Mouse (Mus musculus) CH12.LX (cell line): ENCODE results near the gene Ubxn4. TPM values are rescaled to one million over a fixed set of nuclear protein-coding genes. Genes with fewer than 3 reads are reported as not detected.

Experiments used
- DNase-seq: peaks from one replicate; pipeline ENCODE4 v3.0.0-alpha.2; 2013; ENCODE audit errors: extremely low read depth
- H3K27ac ChIP-seq: 2 replicates; pipeline ENCODE4 v1.5.1; 2012; ENCODE audit warnings: low read depth, mild to moderate bottlenecking, control low read depth, moderate library complexity; ENCODE audit not compliant: insufficient read depth
- H3K27me3 ChIP-seq: replicated peaks from 2 replicates; pipeline ENCODE3; 2012; ENCODE audit warnings: inconsistent platforms
- H3K36me3 ChIP-seq, 2 experiments: replicated peaks in 1 of 2; 2 replicates each; pipeline versions ENCODE3 to v1.6.1; 2012; ENCODE audit warnings: inconsistent platforms in 1 of 2, low read length in 1 of 2, mild to moderate bottlenecking in 1 of 2, mixed read lengths in 1 of 2, moderate library complexity in 1 of 2; ENCODE audit not compliant: control insufficient read depth in 1 of 2, insufficient read depth in 1 of 2
- H3K4me1 ChIP-seq, 2 experiments: 2 replicates each; pipeline ENCODE4 v1.6.1; 2012; ENCODE audit warnings: inconsistent platforms in 1 of 2, moderate library complexity in 1 of 2; ENCODE audit not compliant: insufficient read depth in 2 of 2, control insufficient read depth in 1 of 2
- H3K4me2 ChIP-seq: 2 replicates; pipeline ENCODE4 v1.6.1; 2012; ENCODE audit warnings: low read depth, mild to moderate bottlenecking, control low read depth; ENCODE audit not compliant: poor library complexity, insufficient read depth, severe bottlenecking
- H3K4me3 ChIP-seq, 3 experiments: fragments of 150-350 bp in 1 of 3; sonication (generic) in 1 of 3; replicated peaks in 1 of 3; 2 replicates each; pipeline versions ENCODE3 to v1.5.1; 2011 to 2012; ENCODE audit warnings: low read depth in 2 of 3, low read length in 2 of 3, mild to moderate bottlenecking in 2 of 3, moderate library complexity in 2 of 3, control low read depth in 1 of 3, improper control_type of control experiment in 1 of 3, inconsistent platforms in 1 of 3, mixed read lengths in 1 of 3; ENCODE audit not compliant: poor library complexity in 1 of 3
- H3K79me2 ChIP-seq: replicated peaks from 2 replicates; pipeline ENCODE4 v1.6.1; 2012; ENCODE audit warnings: mild to moderate bottlenecking, moderate library complexity; ENCODE audit not compliant: control insufficient read depth, poor library complexity, insufficient read depth, severe bottlenecking; ENCODE audit errors: extremely low read depth
- H3K9ac ChIP-seq: 2 replicates; pipeline ENCODE4 v1.6.1; 2012; ENCODE audit warnings: low read depth, mild to moderate bottlenecking, control low read depth, moderate library complexity; ENCODE audit not compliant: insufficient read depth
- H3K9me3 ChIP-seq: replicated peaks from 2 replicates; pipeline ENCODE3; 2012; ENCODE audit warnings: low read length, inconsistent platforms, mixed read lengths
- EP300 ChIP-seq: IDR thresholded peaks from 2 replicates; pipeline ENCODE4 v1.6.1; 2011; ENCODE audit warnings: low read length, improper control_type of control experiment
- GABPA ChIP-seq: IDR thresholded peaks from 2 replicates; pipeline ENCODE4 v1.6.1; 2012; ENCODE audit warnings: low read depth, low read length, improper control_type of control experiment, inconsistent platforms; ENCODE audit not compliant: insufficient replicate concordance
- JUN ChIP-seq: IDR thresholded peaks from 2 replicates; pipeline ENCODE4 v1.6.1; 2011; ENCODE audit warnings: low read depth, mild to moderate bottlenecking, low read length, improper control_type of control experiment, moderate library complexity; ENCODE audit not compliant: insufficient read depth
- JUND ChIP-seq: conservative IDR thresholded peaks from 2 replicates; pipeline ENCODE4 v1.6.1; 2011; ENCODE audit warnings: low read depth, low read length, improper control_type of control experiment
- MEF2A ChIP-seq: IDR thresholded peaks from 2 replicates; pipeline ENCODE4 v1.6.1; 2014; ENCODE audit warnings: low read depth, mild to moderate bottlenecking, inconsistent platforms, low read length, improper control_type of control experiment, borderline replicate concordance
- RAD21 ChIP-seq: IDR thresholded peaks from 2 replicates; pipeline ENCODE4 v1.6.1; 2011; ENCODE audit warnings: low read depth, mild to moderate bottlenecking, low read length, improper control_type of control experiment, moderate library complexity
- TCF12 ChIP-seq: IDR thresholded peaks from 2 replicates; pipeline ENCODE4 v1.6.1; 2014; ENCODE audit warnings: low read depth, mild to moderate bottlenecking, inconsistent platforms, low read length, improper control_type of control experiment
- dilution Hi-C: fragments of 300-500 bp; cut with MboI; formaldehyde crosslinking; loops from 2 replicates; pipeline ENCODE4 v1.14.3; 2020; ENCODE audit warnings: low sequenced_read_pairs; ENCODE audit not compliant: extremely low pct_unique_long_range_greater_than_20kb, extremely low pct_ligation_motif_present
- in situ Hi-C: fragments of 300-500 bp; cut with MboI; formaldehyde crosslinking; loops from 3 replicates; pipeline ENCODE4 v1.14.3; 2019; ENCODE audit warnings: low sequenced_read_pairs, low pct_ligation_motif_present, low pct_unique_long_range_greater_than_20kb, mixed read lengths
- polyA plus RNA-seq: library from polyadenylated mRNA; unstranded; fragments of >175 nt; gene quantifications from 2 replicates; pipeline ENCODE4 v1.2.1, GENCODE M21; 2012; ENCODE audit warnings: low read depth; ENCODE audit not compliant: insufficient read length
- total RNA-seq, 2 experiments: library from RNA; depleted of rRNA; stranded (reverse); fragments of 300-350 nt in 1 of 2; fragments of >200 nt in 1 of 2; gene quantifications; 2 replicates each; pipeline ENCODE4 v1.2.3; 2012 to 2014

Ubxn4 gene
- total and polyA plus RNA-seq, 3 experiments = 38.7 to 110 (median 41.5) TPM

GRCm38 (mm10) chr1:128328218-128328617 is 84.5 kb downstream of the Ubxn4 start, which contains the start of gene Lct:
TSS of gene Lct (minus strand) at chr1:128328318.
- Histone ChIP-seq H3K27me3 (no peaks in the 10 kb centered on the region), H3K4me3 (no peak within 1 kb of the TSS), H3K9ac (no peak within 1 kb of the TSS), H3K36me3 (peaks cover 37 to 82% of the 10 kb centered on the region in 2 experiments), H3K9me3 (no peaks in the 10 kb centered on the region)
- no peak for DNase-seq
- in situ Hi-C loops = no loop called here
- TF ChIP-seq GABPA (no peak), EP300 (no peak), TCF12 (no peak), JUND (no peak), JUN (no peak), MEF2A (no peak), RAD21 (no peak)
- TF ChIP-seq, all 38 proteins: peak for 0
- Histone ChIP-seq H3K27ac (no peak within 1 kb of the TSS), H3K4me2 (no peak within 1 kb of the TSS), H3K79me2 (no peaks in the 10 kb centered on the region), H3K4me1 (peaks cover 0 to 12% of the 10 kb centered on the region in 2 experiments; a peak in 2 of 4 replicates)
- dilution Hi-C loops = no loop called here

Other genes starting within 250 kb of the Ubxn4 start
- gene Zranb3, start 140.9 kb upstream of the Ubxn4 start, total RNA-seq (2012; rRNA removed) = 9.4 and 12.4 TPM in 2 replicates
- gene Zranb3, start 140.9 kb upstream of the Ubxn4 start, total RNA-seq (2014; rRNA removed) = 13.6 and 14.5 TPM in 2 replicates
- 9.9 and 10.4 TPM in 2 replicates for gene Zranb3, start 140.9 kb upstream of the Ubxn4 start, polyA plus RNA-seq
- 17.8 and 18.8 TPM in 2 replicates for gene R3hdm1, start 140.7 kb upstream of the Ubxn4 start, total RNA-seq (2012; rRNA removed)
- gene R3hdm1, start 140.7 kb upstream of the Ubxn4 start, total RNA-seq (2014; rRNA removed) = 27.8 and 33.9 TPM in 2 replicates
- gene R3hdm1, start 140.7 kb upstream of the Ubxn4 start, polyA plus RNA-seq = 56.7 and 75.7 TPM in 2 replicates
- gene Lct, start 84.4 kb downstream of the Ubxn4 start, total RNA-seq (2012; rRNA removed) = 0.04 and 0.08 TPM in 2 replicates
- gene Lct, start 84.4 kb downstream of the Ubxn4 start, total RNA-seq (2014; rRNA removed) = 0.07 and 0.19 TPM in 2 replicates
- 0.11 and 0.14 TPM in 2 replicates for gene Lct, start 84.4 kb downstream of the Ubxn4 start, polyA plus RNA-seq
- 260 and 289 TPM in 2 replicates for gene Mcm6, start 115.7 kb downstream of the Ubxn4 start, total RNA-seq (2012; rRNA removed)
- gene Mcm6, start 115.7 kb downstream of the Ubxn4 start, total RNA-seq (2014; rRNA removed) = 457 and 467 TPM in 2 replicates
- gene Mcm6, start 115.7 kb downstream of the Ubxn4 start, polyA plus RNA-seq = 296 and 297 TPM in 2 replicates
- gene Dars, start 173.4 kb downstream of the Ubxn4 start, total RNA-seq (2012; rRNA removed) = 166 and 177 TPM in 2 replicates
- gene Dars, start 173.4 kb downstream of the Ubxn4 start, total RNA-seq (2014; rRNA removed) = 339 and 375 TPM in 2 replicates
- 190 and 206 TPM in 2 replicates for gene Dars, start 173.4 kb downstream of the Ubxn4 start, polyA plus RNA-seq